Mouse (Mus musculus): ENCODE data around the gene Reg3a. TPM values are rescaled to one million over a fixed set of nuclear protein-coding genes. Genes with fewer than 3 reads are reported as not detected.
"Not testable (repeated sequence)": the region's sequence is repeated elsewhere in the genome, so short reads cannot be mapped to it uniquely, and the experiment has no call there.

The Reg3a gene
- polyA plus RNA-seq (2014; fragmentation: Nextera tagmentation; extraction: Ambion mirVana), result not detected in 2 replicates

DNA sequence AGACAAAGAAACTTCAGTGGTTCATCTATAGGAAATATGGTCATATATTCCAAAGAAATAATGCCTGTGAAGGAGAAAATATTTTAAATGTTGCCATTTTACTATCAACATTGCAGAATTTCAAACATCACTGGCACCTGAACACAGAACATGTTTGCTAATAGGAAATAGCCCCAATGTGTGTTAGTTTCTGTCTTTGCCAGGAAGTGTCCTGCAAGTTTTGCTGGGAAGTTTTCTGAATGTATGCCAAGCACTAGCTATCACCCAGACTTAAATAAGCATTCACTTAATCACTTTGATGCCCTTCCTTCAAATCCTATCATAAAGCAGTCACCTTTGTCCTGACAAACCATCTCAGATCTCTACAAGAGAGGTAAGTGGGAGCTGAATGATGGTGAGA is at the start of gene Reg3a:
TSS of gene Reg3a (plus strand) at position 301 of the 400 bp plus-strand sequence.
- ATAC-seq (ENCODE audit: insufficient number of reproducible peaks, low FRiP score, low TSS enrichment, low read depth) (no peak), DNase-seq (ENCODE audit: low spot score) (no peak)
- H3K9me3 ChIP-seq (ENCODE audit: control insufficient read depth, low read length), result no peaks in the 10 kb centered on the region

DNA sequence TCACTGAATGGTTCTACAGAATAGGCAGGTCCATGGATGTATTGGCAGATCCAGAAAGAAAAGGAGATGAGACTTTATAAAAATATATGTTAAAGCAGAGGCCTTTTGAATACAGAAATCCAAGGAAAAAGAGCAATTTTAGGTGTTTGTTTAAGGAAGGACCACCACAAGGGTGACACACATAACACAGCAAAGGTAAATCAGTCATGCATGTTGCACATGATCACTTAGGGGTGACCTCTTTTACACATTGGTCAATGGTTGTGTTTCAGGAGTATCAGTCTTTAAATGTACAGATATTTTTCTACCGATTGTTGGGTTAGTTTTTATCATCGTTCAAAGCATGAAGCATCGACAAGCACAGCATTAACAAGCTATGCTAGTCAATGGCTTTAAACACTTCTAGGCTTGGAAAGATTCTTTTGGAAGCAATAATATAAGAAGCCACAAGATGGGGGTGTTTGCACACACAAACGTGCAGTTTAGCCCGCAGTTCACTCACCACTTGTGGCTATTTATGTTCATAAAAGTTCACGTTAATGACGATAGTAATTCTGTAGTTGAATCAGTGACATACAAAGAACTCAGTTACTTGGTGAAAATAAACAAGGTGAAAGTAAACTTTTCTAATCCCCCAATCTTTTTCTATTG is 48.5 kb upstream of the Reg3a start:
- Histone ChIP-seq H3K4me2 (ENCODE audit: low read depth, severe bottlenecking) (no peak overlapping the region), H3K27me3 (ENCODE audit: control insufficient read depth, insufficient read depth, low read length) (no peaks in the 10 kb centered on the region), H3K4me1 (ENCODE audit: control insufficient read depth, insufficient read depth, low read length) (no peaks in the 10 kb centered on the region), H3K9me3 (ENCODE audit: control insufficient read depth, low read length) (no peaks in the 10 kb centered on the region), H3K27ac (replicated peaks; ENCODE audit: low read depth, low read length) (no peak overlapping the region), H3K9ac (ENCODE audit: low read length) (no peak overlapping the region), H3K4me3 (ENCODE audit: low read depth, low read length) (no peak overlapping the region), H3K36me3 (ENCODE audit: control insufficient read depth, insufficient read depth, low read length) (no peaks in the 10 kb centered on the region)
- WGBS, result 41% methylated on average over 7 of the region's 7 CpGs
- DNase-seq (ENCODE audit: low spot score) (peak; percentile 21), ATAC-seq (ENCODE audit: insufficient number of reproducible peaks, low FRiP score, low TSS enrichment, low read depth) (no peak)

More for the DNA sequence above, at the start of gene Reg3a:
- H3K4me2 ChIP-seq (ENCODE audit: low read depth, severe bottlenecking), result no peak within 1 kb of the TSS
- no peak within 1 kb of the TSS for H3K4me3 ChIP-seq (ENCODE audit: low read depth, low read length)
- H3K27ac ChIP-seq (replicated peaks; ENCODE audit: low read depth, low read length), result no peak within 1 kb of the TSS
- H3K4me1 ChIP-seq (ENCODE audit: control insufficient read depth, insufficient read depth, low read length), result no peaks in the 10 kb centered on the region
- H3K27me3 ChIP-seq (ENCODE audit: control insufficient read depth, insufficient read depth, low read length), result no peaks in the 10 kb centered on the region
- H3K36me3 ChIP-seq (ENCODE audit: control insufficient read depth, insufficient read depth, low read length), result no peaks in the 10 kb centered on the region
- no peak within 1 kb of the TSS for H3K9ac ChIP-seq (ENCODE audit: low read length)

DNA sequence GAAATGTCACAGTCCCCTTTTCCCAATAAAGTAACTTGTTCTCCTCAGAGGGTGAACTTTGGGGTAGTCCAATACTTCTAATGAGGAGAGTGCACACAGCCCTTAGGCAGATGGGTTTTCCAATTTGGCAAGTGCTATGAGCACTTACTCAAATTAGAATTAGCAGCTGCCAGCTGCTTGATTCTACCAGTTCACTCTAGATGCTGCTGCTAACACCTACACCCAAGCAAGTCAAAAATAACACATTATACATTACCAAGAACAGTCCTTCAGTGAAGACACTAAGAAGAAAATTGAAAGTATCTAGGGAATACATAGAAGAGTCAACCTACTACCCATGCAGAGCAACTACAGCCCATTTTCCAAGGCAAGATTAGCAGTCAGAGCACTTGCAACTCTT is 40.2 kb upstream of the Reg3a start:
- Histone ChIP-seq H3K4me1 (ENCODE audit: control insufficient read depth, insufficient read depth, low read length) (no peaks in the 10 kb centered on the region), H3K9ac (ENCODE audit: low read length) (no peak overlapping the region), H3K36me3 (ENCODE audit: control insufficient read depth, insufficient read depth, low read length) (no peaks in the 10 kb centered on the region), H3K27me3 (ENCODE audit: control insufficient read depth, insufficient read depth, low read length) (no peaks in the 10 kb centered on the region), H3K4me3 (ENCODE audit: low read depth, low read length) (no peak overlapping the region), H3K27ac (replicated peaks; ENCODE audit: low read depth, low read length) (no peak overlapping the region), H3K9me3 (ENCODE audit: control insufficient read depth, low read length) (no peaks in the 10 kb centered on the region), H3K4me2 (ENCODE audit: low read depth, severe bottlenecking) (no peak overlapping the region)
- DNase-seq (ENCODE audit: low spot score) (no peak), ATAC-seq (ENCODE audit: insufficient number of reproducible peaks, low FRiP score, low TSS enrichment, low read depth) (no peak)

DNA sequence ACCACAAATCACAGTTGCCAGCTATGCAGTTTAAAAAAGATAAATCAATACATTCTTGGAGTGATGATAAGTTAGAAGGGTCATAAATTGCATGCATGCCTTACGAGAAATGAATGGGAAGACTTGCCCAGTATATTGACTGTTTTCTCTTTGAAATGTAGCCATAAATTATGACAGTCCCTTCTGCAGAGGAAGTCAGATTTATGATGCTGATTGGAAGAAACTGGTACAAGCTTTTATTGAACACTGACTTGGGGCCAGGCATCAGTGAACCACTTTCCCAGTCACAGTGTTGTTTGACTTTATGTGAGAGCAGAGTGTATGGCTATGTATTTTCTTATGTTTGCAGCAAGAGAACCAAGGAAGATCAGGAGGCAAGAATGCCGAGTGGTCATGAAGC is 38.8 kb upstream of the Reg3a start:
- Histone ChIP-seq H3K36me3 (ENCODE audit: control insufficient read depth, insufficient read depth, low read length) (no peaks in the 10 kb centered on the region), H3K4me1 (ENCODE audit: control insufficient read depth, insufficient read depth, low read length) (no peaks in the 10 kb centered on the region), H3K4me2 (ENCODE audit: low read depth, severe bottlenecking) (no peak overlapping the region), H3K27ac (replicated peaks; ENCODE audit: low read depth, low read length) (no peak overlapping the region), H3K9me3 (ENCODE audit: control insufficient read depth, low read length) (no peaks in the 10 kb centered on the region), H3K9ac (ENCODE audit: low read length) (no peak overlapping the region), H3K4me3 (ENCODE audit: low read depth, low read length) (no peak overlapping the region), H3K27me3 (ENCODE audit: control insufficient read depth, insufficient read depth, low read length) (no peaks in the 10 kb centered on the region)
- ATAC-seq (ENCODE audit: insufficient number of reproducible peaks, low FRiP score, low TSS enrichment, low read depth), result no peak
- DNase-seq (ENCODE audit: low spot score), result no peak
- WGBS, result 72% methylated on average over 2 of the region's 2 CpGs

DNA sequence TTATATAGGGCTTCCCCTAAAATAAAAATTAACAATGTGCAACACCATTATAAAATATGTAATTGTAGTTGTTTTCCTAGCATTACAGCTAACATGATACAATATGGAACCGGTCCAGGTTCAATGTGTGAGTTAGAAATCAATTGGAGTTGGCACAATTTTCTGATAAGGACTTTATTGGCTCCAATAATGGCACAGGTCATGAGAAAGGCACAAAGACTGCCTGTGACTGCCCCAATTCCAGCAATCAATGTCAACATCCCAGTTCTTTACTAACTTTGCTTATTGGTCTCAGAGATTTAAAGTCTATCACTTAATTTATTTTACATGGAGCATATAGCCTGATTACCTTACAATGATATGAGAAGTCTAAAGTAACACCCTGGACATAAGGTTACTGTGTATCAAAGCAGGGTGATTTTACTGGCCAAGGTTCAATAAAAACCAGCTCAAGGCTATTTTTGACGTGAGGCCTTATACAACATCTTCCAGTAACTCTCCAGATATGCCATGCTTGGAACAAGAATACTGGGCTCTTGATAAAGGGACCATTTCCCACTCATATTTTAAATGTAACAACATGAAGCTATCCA is 18.4 kb upstream of the Reg3a start:
- no peak overlapping the region for H3K4me2 ChIP-seq (ENCODE audit: low read depth, severe bottlenecking)
- no peaks in the 10 kb centered on the region for H3K4me1 ChIP-seq (ENCODE audit: control insufficient read depth, insufficient read depth, low read length)
- H3K27me3 ChIP-seq (ENCODE audit: control insufficient read depth, insufficient read depth, low read length), result no peaks in the 10 kb centered on the region
- no peaks in the 10 kb centered on the region for H3K36me3 ChIP-seq (ENCODE audit: control insufficient read depth, insufficient read depth, low read length)
- H3K9me3 ChIP-seq (ENCODE audit: control insufficient read depth, low read length), result no peaks in the 10 kb centered on the region
- H3K27ac ChIP-seq (replicated peaks; ENCODE audit: low read depth, low read length), result no peak overlapping the region
- DNase-seq (ENCODE audit: low spot score), result no peak
- no peak overlapping the region for H3K4me3 ChIP-seq (ENCODE audit: low read depth, low read length)
- WGBS, result 69% methylated on average over 2 of the region's 2 CpGs
- no peak overlapping the region for H3K9ac ChIP-seq (ENCODE audit: low read length)
- no peak for ATAC-seq (ENCODE audit: insufficient number of reproducible peaks, low FRiP score, low TSS enrichment, low read depth)

DNA sequence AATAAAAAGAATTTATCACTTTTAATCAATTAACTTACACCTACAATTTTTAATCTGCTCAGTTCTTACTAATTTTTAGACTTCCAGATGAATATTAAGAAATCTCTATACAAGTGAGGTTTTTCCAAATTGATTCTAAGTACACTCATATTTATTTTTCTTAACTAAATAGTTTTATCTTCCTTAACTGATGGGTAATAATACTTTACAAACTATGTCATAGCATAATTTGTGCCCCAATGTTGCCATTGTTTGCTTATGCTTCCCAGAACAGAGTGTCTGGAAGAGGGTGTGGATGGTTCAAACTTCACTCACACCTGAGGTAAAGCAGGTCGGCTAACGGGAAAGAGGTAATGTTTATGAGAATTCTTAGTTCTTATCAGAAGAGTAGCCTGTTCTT is 10.2 kb upstream of the Reg3a start, which contains the start of gene Reg3b:
TSS of gene Reg3b (plus strand) at position 301 of the 400 bp plus-strand sequence.
- H3K9me3 ChIP-seq (ENCODE audit: control insufficient read depth, low read length), result no peaks in the 10 kb centered on the region
- H3K36me3 ChIP-seq (ENCODE audit: control insufficient read depth, insufficient read depth, low read length), result no peaks in the 10 kb centered on the region
- no peak for ATAC-seq (ENCODE audit: insufficient number of reproducible peaks, low FRiP score, low TSS enrichment, low read depth)
- no peak for DNase-seq (ENCODE audit: low spot score)
- no peak within 1 kb of the TSS for H3K4me3 ChIP-seq (ENCODE audit: low read depth, low read length)
- no peaks in the 10 kb centered on the region for H3K4me1 ChIP-seq (ENCODE audit: control insufficient read depth, insufficient read depth, low read length)
- no peak within 1 kb of the TSS for H3K9ac ChIP-seq (ENCODE audit: low read length)
- no peaks in the 10 kb centered on the region for H3K27me3 ChIP-seq (ENCODE audit: control insufficient read depth, insufficient read depth, low read length)
- no peak within 1 kb of the TSS for H3K4me2 ChIP-seq (ENCODE audit: low read depth, severe bottlenecking)
- 79% methylated on average over 2 of the region's 2 CpGs for WGBS
- H3K27ac ChIP-seq (replicated peaks; ENCODE audit: low read depth, low read length), result no peak within 1 kb of the TSS

DNA sequence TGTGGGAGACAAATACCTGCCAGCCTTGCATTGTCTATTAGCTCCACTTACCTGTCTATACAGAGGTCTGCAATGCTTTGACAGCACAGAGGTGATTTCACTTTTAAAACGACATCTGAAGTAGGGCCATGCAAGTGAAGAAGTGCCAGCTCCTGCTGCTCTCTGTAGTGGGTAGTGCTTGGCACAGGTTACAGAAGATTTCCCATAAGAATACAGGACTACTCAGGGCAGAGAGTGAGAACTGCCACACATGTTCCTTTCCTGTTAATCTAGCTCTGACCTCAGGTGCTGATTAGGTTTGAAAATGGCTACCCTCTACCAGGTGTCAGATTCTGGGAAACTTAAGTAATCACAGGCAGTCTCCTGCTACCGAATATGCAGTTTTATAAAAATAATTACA is 1.7 kb upstream of the Reg3a start, which contains the start of gene Reg3d:
TSS of gene Reg3d (minus strand) at position 101 of the 400 bp plus-strand sequence.
- H3K36me3 ChIP-seq (ENCODE audit: control insufficient read depth, insufficient read depth, low read length), result no peaks in the 10 kb centered on the region
- no peaks in the 10 kb centered on the region for H3K9me3 ChIP-seq (ENCODE audit: control insufficient read depth, low read length)
- no peaks in the 10 kb centered on the region for H3K27me3 ChIP-seq (ENCODE audit: control insufficient read depth, insufficient read depth, low read length)
- H3K4me3 ChIP-seq (ENCODE audit: low read depth, low read length), result no peak within 1 kb of the TSS
- no peak within 1 kb of the TSS for H3K9ac ChIP-seq (ENCODE audit: low read length)
- DNase-seq (ENCODE audit: low spot score), result no peak
- WGBS, result 76% methylated on average over 2 of the region's 2 CpGs
- no peaks in the 10 kb centered on the region for H3K4me1 ChIP-seq (ENCODE audit: control insufficient read depth, insufficient read depth, low read length)
- no peak within 1 kb of the TSS for H3K4me2 ChIP-seq (ENCODE audit: low read depth, severe bottlenecking)
- no peak within 1 kb of the TSS for H3K27ac ChIP-seq (replicated peaks; ENCODE audit: low read depth, low read length)
- no peak for ATAC-seq (ENCODE audit: insufficient number of reproducible peaks, low FRiP score, low TSS enrichment, low read depth)

DNA sequence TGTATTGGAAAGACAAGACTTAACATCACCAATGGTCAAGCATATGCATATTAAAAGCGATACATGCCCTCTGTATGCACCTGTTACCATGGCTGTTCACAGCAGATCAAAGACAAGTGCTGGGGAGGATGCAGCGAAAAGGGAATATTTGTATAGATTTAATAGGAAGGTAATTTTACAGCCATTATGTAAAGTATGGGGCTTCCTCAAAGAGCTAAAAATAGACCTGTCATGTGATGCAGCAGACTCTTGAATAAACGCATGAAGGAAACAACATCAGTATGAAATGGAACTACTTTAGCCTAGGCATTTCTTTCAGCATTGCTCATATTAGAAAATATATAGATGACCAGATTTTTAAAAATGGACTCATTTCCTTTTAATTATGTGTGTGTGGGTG is 5.1 kb downstream of the Reg3a start:
- DNase-seq (ENCODE audit: low spot score), result no peak
- no peak overlapping the region for H3K4me2 ChIP-seq (ENCODE audit: low read depth, severe bottlenecking)
- no peaks in the 10 kb centered on the region for H3K9me3 ChIP-seq (ENCODE audit: control insufficient read depth, low read length)
- no peak for ATAC-seq (ENCODE audit: insufficient number of reproducible peaks, low FRiP score, low TSS enrichment, low read depth)
- WGBS, result 87% methylated on average over 3 of the region's 3 CpGs
- H3K27me3 ChIP-seq (ENCODE audit: control insufficient read depth, insufficient read depth, low read length), result no peaks in the 10 kb centered on the region
- no peak overlapping the region for H3K4me3 ChIP-seq (ENCODE audit: low read depth, low read length)
- H3K4me1 ChIP-seq (ENCODE audit: control insufficient read depth, insufficient read depth, low read length), result no peaks in the 10 kb centered on the region
- no peaks in the 10 kb centered on the region for H3K36me3 ChIP-seq (ENCODE audit: control insufficient read depth, insufficient read depth, low read length)
- H3K27ac ChIP-seq (replicated peaks; ENCODE audit: low read depth, low read length), result no peak overlapping the region
- H3K9ac ChIP-seq (ENCODE audit: low read length), result no peak overlapping the region

DNA sequence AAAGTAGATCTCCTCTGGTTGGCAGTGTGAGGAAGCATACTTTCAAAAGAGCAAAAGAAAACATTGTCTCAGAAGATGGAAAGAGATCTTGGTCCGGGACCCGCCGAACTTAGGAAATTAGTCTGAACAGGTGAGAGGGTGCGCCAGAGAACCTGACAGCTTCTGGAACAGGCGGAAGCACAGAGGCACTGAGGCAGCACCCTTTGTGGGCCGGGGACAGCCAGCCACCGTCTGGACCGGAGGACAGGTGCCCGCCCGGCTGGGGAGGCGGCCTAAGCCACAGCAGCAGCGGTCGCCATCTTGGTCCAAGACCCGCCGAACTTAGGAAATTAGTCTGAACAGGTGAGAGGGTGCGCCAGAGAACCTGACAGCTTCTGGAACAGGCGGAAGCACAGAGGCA is 14.8 kb downstream of the Reg3a start, which contains the start of gene Reg2:
TSS of gene Reg2 (plus strand) at position 301 of the 400 bp plus-strand sequence.
- not testable (repeated sequence) for H3K27me3 ChIP-seq (ENCODE audit: control insufficient read depth, insufficient read depth, low read length); H3K27ac ChIP-seq (replicated peaks; ENCODE audit: low read depth, low read length); H3K9ac ChIP-seq (ENCODE audit: low read length); ATAC-seq (ENCODE audit: insufficient number of reproducible peaks, low FRiP score, low TSS enrichment, low read depth); H3K4me3 ChIP-seq (ENCODE audit: low read depth, low read length); H3K9me3 ChIP-seq (ENCODE audit: control insufficient read depth, low read length); DNase-seq (ENCODE audit: low spot score); H3K36me3 ChIP-seq (ENCODE audit: control insufficient read depth, insufficient read depth, low read length); H3K4me1 ChIP-seq (ENCODE audit: control insufficient read depth, insufficient read depth, low read length); H3K4me2 ChIP-seq (ENCODE audit: low read depth, severe bottlenecking)
- 97% methylated on average over 4 of the region's 17 CpGs for WGBS

Measured in limb, embryonic 11.5 days (tissue).